Mouse (Mus musculus): Measurements from ENCODE around the gene Hoxc8. TPM values are rescaled to one million over a fixed set of nuclear protein-coding genes. Genes with fewer than 3 reads are reported as not detected.

Gene Hoxc8
- polyA plus RNA-seq, 1 experiment, result not detected

GRCm38 (mm10) chr15:103040601-103041000, 50.2 kb downstream of the Hoxc8 start:
- Histone ChIP-seq H3K27me3 (ENCODE audit: control insufficient read depth, insufficient read depth, low read length) (peaks cover 11% of the 10 kb centered on the region), H3K27ac (ENCODE audit: insufficient read depth, low read length) (no peak overlapping the region), H3K4me1 (ENCODE audit: control insufficient read depth, insufficient read depth, insufficient read length) (no peaks in the 10 kb centered on the region), H3K36me3 (ENCODE audit: control insufficient read depth, insufficient read depth, low read length) (no peaks in the 10 kb centered on the region), H3K4me3 (ENCODE audit: extremely low read depth, insufficient read depth, insufficient read length) (no peak overlapping the region)
- no peak for DNase-seq (ENCODE audit: low read depth in 1 of 2, low spot score in 2 of 2)
- WGBS, result 42% methylated on average over 12 of the region's 12 CpGs
- no peak for TF ChIP-seq POLR2A (IDR thresholded peaks at IDR 0.05; ENCODE audit: low read depth, low read length)
- no peak for TF ChIP-seq CTCF (IDR thresholded peaks at IDR 0.05; ENCODE audit: extremely low read depth, insufficient read depth, insufficient read length, insufficient replicate concordance)

- no peak overlapping the region for H3K27ac ChIP-seq (ENCODE audit: insufficient read depth, low read length)
- no peak overlapping the region for H3K4me3 ChIP-seq (ENCODE audit: extremely low read depth, insufficient read depth, insufficient read length)
- no peak for TF ChIP-seq CTCF (IDR thresholded peaks at IDR 0.05; ENCODE audit: extremely low read depth, insufficient read depth, insufficient read length, insufficient replicate concordance)
- TF ChIP-seq POLR2A (IDR thresholded peaks at IDR 0.05; ENCODE audit: low read depth, low read length), result no peak
- DNase-seq (ENCODE audit: low read depth in 1 of 2, low spot score in 2 of 2), result no peak
- no peaks in the 10 kb centered on the region for H3K36me3 ChIP-seq (ENCODE audit: control insufficient read depth, insufficient read depth, low read length)
- WGBS, result 37% methylated on average over 5 of the region's 5 CpGs
- peaks cover 9% of the 10 kb centered on the region for H3K27me3 ChIP-seq (ENCODE audit: control insufficient read depth, insufficient read depth, low read length)
- H3K4me1 ChIP-seq (ENCODE audit: control insufficient read depth, insufficient read depth, insufficient read length), result no peaks in the 10 kb centered on the region
Observed at GRCm38 (mm10) chr15:103041613-103042012, 51.2 kb downstream of the Hoxc8 start.

- Histone ChIP-seq H3K4me1 (ENCODE audit: control insufficient read depth, insufficient read depth, insufficient read length) (no peaks in the 10 kb centered on the region), H3K36me3 (ENCODE audit: control insufficient read depth, insufficient read depth, low read length) (no peaks in the 10 kb centered on the region), H3K27me3 (ENCODE audit: control insufficient read depth, insufficient read depth, low read length) (peaks cover 9% of the 10 kb centered on the region), H3K27ac (ENCODE audit: insufficient read depth, low read length) (no peak overlapping the region), H3K4me3 (ENCODE audit: extremely low read depth, insufficient read depth, insufficient read length) (no peak overlapping the region)
- DNase-seq (ENCODE audit: low read depth in 1 of 2, low spot score in 2 of 2), result no peak
- TF ChIP-seq CTCF (IDR thresholded peaks at IDR 0.05; ENCODE audit: extremely low read depth, insufficient read depth, insufficient read length, insufficient replicate concordance) (no peak), POLR2A (IDR thresholded peaks at IDR 0.05; ENCODE audit: low read depth, low read length) (no peak)
- WGBS, result 39% methylated on average over 1 of the region's 1 CpGs
Observed at GRCm38 (mm10) chr15:103042209-103042608, 51.8 kb downstream of the Hoxc8 start.

Other genes starting within 250 kb of the Hoxc8 start
- not detected in 2 replicates for gene Hoxc13, start 69.5 kb upstream of the Hoxc8 start, polyA plus RNA-seq (2012; rRNA removed)
- not detected in 2 replicates for gene Hoxc12, start 53.9 kb upstream of the Hoxc8 start, polyA plus RNA-seq (2012; rRNA removed)
- gene Hoxc11, start 36.2 kb upstream of the Hoxc8 start, polyA plus RNA-seq (2012; rRNA removed), result not detected in 2 replicates
- gene Hoxc10, start 23.8 kb upstream of the Hoxc8 start, polyA plus RNA-seq (2012; rRNA removed), result not detected in 2 replicates
- 0.05 TPM in 1 of 2 replicates, not detected in the other for gene Hoxc5, start 23.2 kb upstream of the Hoxc8 start, polyA plus RNA-seq (2012; rRNA removed)
- gene Hoxc9, start 14.2 kb upstream of the Hoxc8 start, polyA plus RNA-seq (2012; rRNA removed), result 0.05 TPM in 1 of 2 replicates, not detected in the other
- 0.07 TPM in 1 of 2 replicates, not detected in the other for gene Hoxc6, start 7.7 kb downstream of the Hoxc8 start, polyA plus RNA-seq (2012; rRNA removed)
- gene Hoxc4, start 28.3 kb downstream of the Hoxc8 start, polyA plus RNA-seq (2012; rRNA removed), result 0.13 and 0.25 TPM in 2 replicates
- gene Smug1, start 176.5 kb downstream of the Hoxc8 start, polyA plus RNA-seq (2012; rRNA removed), result 10.6 and 12.5 TPM in 2 replicates
- 6.4 and 6.8 TPM in 2 replicates for gene Cbx5, start 249.2 kb downstream of the Hoxc8 start, polyA plus RNA-seq (2012; rRNA removed)
- gene Hnrnpa1, start 249.8 kb downstream of the Hoxc8 start, polyA plus RNA-seq (2012; rRNA removed), result 62.6 and 65.2 TPM in 2 replicates

Measured in spleen, adult 2 months (tissue).